Mouse (Mus musculus) bone marrow, adult 2 months (tissue): ENCODE results near the gene Ggn.

Experiments used
- CTCF ChIP-seq: fragments of 200-500 bp; IDR thresholded peaks from 2 replicates; pipeline ENCODE4 v1.5.1; 2011; ENCODE audit warnings: low read length, control low read depth; ENCODE audit not compliant: control insufficient read depth, insufficient read depth
- POLR2A ChIP-seq: fragments of 200-500 bp; IDR thresholded peaks from 2 replicates; pipeline ENCODE4 v1.6.1; 2011; ENCODE audit warnings: low read depth, mild to moderate bottlenecking, control low read depth, low read length, borderline replicate concordance; ENCODE audit not compliant: control insufficient read depth

GRCm38 (mm10) chr7:29148771-29149170, 21.2 kb upstream of the Ggn start:
- TF ChIP-seq POLR2A = no peak
- no peak for TF ChIP-seq CTCF
